In genomic region chr17:24169317-24170065, GRCm38 (mm10) we compare ENCODE assay signal across 8 mouse cellular contexts. TPM values are rescaled to one million over a fixed set of nuclear protein-coding genes. Genes with fewer than 3 reads are reported as not detected.
DNase-seq lines count a peak whose midpoint lies in the region; ATAC-seq and TF ChIP-seq lines count a peak whose summit lies in the region.

Atp6v0c (minus strand) TSS chr17:24169702.

- peak within 1 kb of the TSS; percentile 97 for H3K27ac ChIP-seq in hindbrain, embryonic 14.5 days

- TF ChIP-seq CTCF in Patski (IDR thresholded peaks at IDR 0.05), result no peak

- peak within 1 kb of the TSS; percentile 76 for H3K4me2 ChIP-seq in hindbrain, embryonic 14.5 days (replicated peaks)

- peak within 1 kb of the TSS; percentile 97 for H3K4me3 ChIP-seq in hindbrain, embryonic 14.5 days (replicated peaks; ENCODE audit: low read length)

- under 1% methylated on average over 58 of the region's 58 CpGs for WGBS in hindbrain, embryonic 14.5 days

- in situ Hi-C loops in Patski (cut with MboI; ENCODE audit: low pct_unique_long_range_greater_than_20kb), result loop anchor here (10.0 kb wide), 1 partner anchor 215 kb away; no protein-coding TSS in a partner anchor

- peak; percentile 76 for DNase-seq in Patski (ENCODE audit: low read depth, low spot score)
- peak; percentile 98 for DNase-seq in cerebellum, postnatal 14 days
- DNase-seq in frontal cortex, postnatal 25 days (ENCODE audit: low spot score in 2 of 2), result peak; percentile 93 to 95
- peak; percentile 96 for DNase-seq in hindbrain, embryonic 14.5 days (ENCODE audit: low spot score)
- peak; percentile 95 for DNase-seq in layer of hippocampus, postnatal 36 days
- DNase-seq in lung, postnatal 36 days, result peak; percentile 98
- DNase-seq in retina, postnatal 1 day, result peak; percentile 97
- DNase-seq in urinary bladder, adult 18-20 months (ENCODE audit: low spot score in 2 of 2), result peak; percentile 88 to 93

- H3K36me3 ChIP-seq in hindbrain, embryonic 14.5 days (replicated peaks; ENCODE audit: control insufficient read depth, insufficient read depth), result peaks cover 21% of the 10 kb centered on the region

- peak; percentile 73 for ATAC-seq in Patski
- peak; percentile 90 for ATAC-seq in hindbrain, embryonic 14.5 days (ENCODE audit: low FRiP score)

- CTCF ChIA-PET in Patski (lab: Charles Lee), result no interaction called here

- POLR2A ChIA-PET in Patski (lab: Charles Lee), result interaction anchor here (0.6 to 1.5 kb wide), 6 partner anchors 16 to 240 kb away, joined by 3 to 6 read pairs (median 3); no protein-coding TSS in a partner anchor

- H3K9ac ChIP-seq in hindbrain, embryonic 14.5 days, result peak within 1 kb of the TSS; percentile 97

- H3K27me3 ChIP-seq in Patski, result no peaks in the 10 kb centered on the region
- no peaks in the 10 kb centered on the region for H3K27me3 ChIP-seq in hindbrain, embryonic 14.5 days (ENCODE audit: control insufficient read depth, insufficient read depth, low read length)

- peaks cover 27% of the 10 kb centered on the region for H3K4me1 ChIP-seq in hindbrain, embryonic 14.5 days (replicated peaks; ENCODE audit: control insufficient read depth, insufficient read depth, low read length)

- no peaks in the 10 kb centered on the region for H3K9me3 ChIP-seq in hindbrain, embryonic 14.5 days (ENCODE audit: control insufficient read depth, low read length)

RNA-seq across cellular contexts. Expression of gene Atp6v0c, which starts in this region (rescaled TPM):
- 426 TPM for polyA plus RNA-seq in Patski (2021)
- polyA plus RNA-seq in hindbrain, embryonic 14.5 days (2014; fragmentation: Nextera tagmentation; extraction: Ambion mirVana), result 1,495 and 1,569 TPM in 2 replicates
- 1,000 to 10,000 TPM; 1,151 to 1,277 TPM for total RNA-seq in layer of hippocampus, postnatal 36 days (2021)

Comparison
In these comparisons a context has a peak if more than half of its experiments do, and no peak if none do; other contexts are left out.
1. Peak in every context shown above with its lines: DNase-seq, ATAC-seq, H3K4me3 ChIP-seq and H3K27ac ChIP-seq.